Mouse (Mus musculus) heart, postnatal 0 days (tissue): ENCODE results near the gene Tarsl2. TPM values are rescaled to one million over a fixed set of nuclear protein-coding genes. Genes with fewer than 3 reads are reported as not detected.
A peak's percentile ranks its signal among the peaks of the same experiment; 100 is the strongest.

Source experiments
- ATAC-seq: fragments of 200-750 bp; cut with Nextera tagmentation; 2 replicates; pipeline ENCODE4 v1.8.0; 2017; ENCODE audit warnings: low read depth, moderate number of reproducible peaks, moderate library complexity; ENCODE audit not compliant: insufficient read depth
- DNase-seq: peaks from one replicate; pipeline ENCODE4 v3.0.0-alpha.2; 2016; ENCODE audit warnings: low spot score
- H3K27ac ChIP-seq: fragments of 300-500 bp; sonication (generic); 2 replicates; pipeline ENCODE4 v1.5.1; 2014; ENCODE audit warnings: low read depth, mild to moderate bottlenecking
- H3K27me3 ChIP-seq: fragments of 300-500 bp; sonication (generic); 2 replicates; pipeline ENCODE4 v1.6.1; 2014; ENCODE audit warnings: low read length, mixed read lengths; ENCODE audit not compliant: control insufficient read depth, insufficient read depth
- H3K36me3 ChIP-seq: fragments of 300-500 bp; sonication (generic); replicated peaks from 2 replicates; pipeline ENCODE4 v1.6.1; 2014; ENCODE audit warnings: low read length, mixed read lengths; ENCODE audit not compliant: control insufficient read depth, insufficient read depth
- H3K4me1 ChIP-seq: fragments of 300-500 bp; sonication (generic); 2 replicates; pipeline ENCODE4 v1.6.1; 2014; ENCODE audit warnings: antibody characterized with exemption; ENCODE audit not compliant: control insufficient read depth, insufficient read depth
- H3K4me2 ChIP-seq: fragments of 300-500 bp; sonication (generic); 2 replicates; pipeline ENCODE4 v1.6.1; 2014; ENCODE audit warnings: low read depth, mild to moderate bottlenecking, low read length, moderate library complexity
- H3K4me3 ChIP-seq: fragments of 300-500 bp; sonication (generic); 2 replicates; pipeline ENCODE4 v1.5.1; 2014; ENCODE audit warnings: low read depth, low read length
- H3K9ac ChIP-seq: fragments of 300-500 bp; sonication (generic); replicated peaks from 2 replicates; pipeline ENCODE4 v1.6.1; 2014; ENCODE audit warnings: low read depth, low read length, mixed read lengths
- H3K9me3 ChIP-seq: fragments of 300-500 bp; sonication (generic); replicated peaks from 2 replicates; pipeline ENCODE4 v1.6.1; 2016; ENCODE audit warnings: low read length; ENCODE audit not compliant: control insufficient read depth
- CTCF ChIP-seq: IDR thresholded peaks from 2 replicates; pipeline ENCODE4 v1.5.1; 2016; ENCODE audit warnings: antibody characterized with exemption, control low read depth, low read depth
- EP300 ChIP-seq: IDR thresholded peaks from 2 replicates; pipeline ENCODE4 v1.6.1; 2016; ENCODE audit warnings: antibody characterized with exemption, low read depth
- WGBS: fragments of 180-500 bp; shearing (Covaris S2); extraction: QIAGEN DNeasy Blood & Tissue Kit; methylation state at CpG from one replicate; pipeline ENCODE4 v1.1.7; 2014; 5-methylcytosine and 5-hydroxymethylcytosine counted together
- polyA plus RNA-seq: library from polyadenylated mRNA; unstranded; fragments of >200 nt; fragmentation: Nextera tagmentation; extraction: Ambion mirVana; gene quantifications from 2 replicates; pipeline ENCODE4 v1.2.1, GENCODE M21; 2015
- total RNA-seq: library from RNA; depleted of rRNA; stranded (reverse); fragments of >200 nt; gene quantifications from 2 replicates; pipeline ENCODE4 v1.2.3, GENCODE M21; 2014; ENCODE audit warnings: low replicate concordance

The Tarsl2 gene
- total and polyA plus RNA-seq, 2 experiments from 2014 or later: 15.8 to 17.6 TPM

- WGBS: 89% methylated on average over 1 of the region's 1 CpGs
- H3K4me1 ChIP-seq: no peaks in the 10 kb centered on the region
- no peaks in the 10 kb centered on the region for H3K36me3 ChIP-seq
- no peak overlapping the region for H3K27ac ChIP-seq
- ATAC-seq: no peak
- no peaks in the 10 kb centered on the region for H3K9me3 ChIP-seq
- no peak overlapping the region for H3K4me3 ChIP-seq
- H3K27me3 ChIP-seq: no peaks in the 10 kb centered on the region
- H3K9ac ChIP-seq: no peak overlapping the region
- no peak overlapping the region for H3K4me2 ChIP-seq
- DNase-seq: no peak
- TF ChIP-seq CTCF: no peak
- no peak for TF ChIP-seq EP300
Measured at GRCm38 (mm10) chr7:65629846-65630245, 14.9 kb upstream of the Tarsl2 start.

GRCm38 (mm10) chr7:65630661-65631060, 14.0 kb upstream of the Tarsl2 start:
- H3K4me1 ChIP-seq: no peaks in the 10 kb centered on the region
- ATAC-seq (no peak), DNase-seq (no peak)
- TF ChIP-seq CTCF: no peak
- no peak for TF ChIP-seq EP300
- no peaks in the 10 kb centered on the region for H3K36me3 ChIP-seq
- H3K27ac ChIP-seq: no peak overlapping the region
- H3K27me3 ChIP-seq: no peaks in the 10 kb centered on the region
- no peak overlapping the region for H3K9ac ChIP-seq
- H3K4me3 ChIP-seq: no peak overlapping the region
- WGBS: 43% methylated on average over 5 of the region's 5 CpGs
- no peaks in the 10 kb centered on the region for H3K9me3 ChIP-seq
- H3K4me2 ChIP-seq: no peak overlapping the region

GRCm38 (mm10) chr7:65635831-65636230, 8.9 kb upstream of the Tarsl2 start:
- Histone ChIP-seq H3K27me3 (no peaks in the 10 kb centered on the region), H3K4me2 (no peak overlapping the region), H3K4me3 (no peak overlapping the region), H3K9me3 (no peaks in the 10 kb centered on the region), H3K9ac (no peak overlapping the region), H3K4me1 (no peaks in the 10 kb centered on the region), H3K27ac (no peak overlapping the region), H3K36me3 (no peaks in the 10 kb centered on the region)
- no peak for TF ChIP-seq CTCF
- TF ChIP-seq EP300: no peak
- WGBS: 86% methylated on average over 6 of the region's 6 CpGs
- ATAC-seq: no peak
- DNase-seq: no peak

GRCm38 (mm10) chr7:65636356-65636880, 8.3 kb upstream of the Tarsl2 start:
- Histone ChIP-seq H3K36me3 (no peaks in the 10 kb centered on the region), H3K4me1 (no peaks in the 10 kb centered on the region)

GRCm38 (mm10) chr7:65638170-65638770, 6.4 kb upstream of the Tarsl2 start:
- Histone ChIP-seq H3K4me3 (no peak overlapping the region), H3K9me3 (no peaks in the 10 kb centered on the region), H3K4me1 (no peaks in the 10 kb centered on the region), H3K36me3 (no peaks in the 10 kb centered on the region), H3K9ac (no peak overlapping the region), H3K27me3 (no peaks in the 10 kb centered on the region), H3K27ac (no peak overlapping the region), H3K4me2 (no peak overlapping the region)
- TF ChIP-seq CTCF: no peak
- no peak for TF ChIP-seq EP300
- whole genome bisulfite sequencing: 69% methylated on average over 7 of the region's 7 CpGs
- DNase-seq (no peak), ATAC-seq (no peak)

More at GRCm38 (mm10) chr7:65636356-65636880, 8.3 kb upstream of the Tarsl2 start:
- no peak overlapping the region for H3K4me3 ChIP-seq
- no peaks in the 10 kb centered on the region for H3K27me3 ChIP-seq
- no peak overlapping the region for H3K27ac ChIP-seq
- H3K9me3 ChIP-seq: no peaks in the 10 kb centered on the region
- H3K4me2 ChIP-seq: no peak overlapping the region
- ATAC-seq (no peak), DNase-seq (no peak)
- H3K9ac ChIP-seq: no peak overlapping the region
- no peak for TF ChIP-seq CTCF
- no peak for TF ChIP-seq EP300
- WGBS: 56% methylated on average over 7 of the region's 7 CpGs

GRCm38 (mm10) chr7:65639821-65640382, 4.8 kb upstream of the Tarsl2 start:
- 45% methylated on average over 6 of the region's 6 CpGs for WGBS
- no peaks in the 10 kb centered on the region for H3K36me3 ChIP-seq
- H3K4me1 ChIP-seq: no peaks in the 10 kb centered on the region
- no peaks in the 10 kb centered on the region for H3K9me3 ChIP-seq
- DNase-seq (peak; percentile 25), ATAC-seq (no peak)
- no peaks in the 10 kb centered on the region for H3K27me3 ChIP-seq
- no peak overlapping the region for H3K4me2 ChIP-seq
- no peak overlapping the region for H3K9ac ChIP-seq
- H3K27ac ChIP-seq: no peak overlapping the region
- TF ChIP-seq CTCF (no peak), EP300 (no peak)
- H3K4me3 ChIP-seq: no peak overlapping the region
